Mouse (Mus musculus) ES-E14 (cell line): Measurements from ENCODE around the gene Serpina7. TPM values are rescaled to one million over a fixed set of nuclear protein-coding genes. Genes with fewer than 3 reads are reported as not detected.

Experiments
- DNase-seq: peaks from one replicate; pipeline ENCODE4 v3.0.0-alpha.2; 2013; ENCODE audit warnings: low read depth, low spot score
- H3K27ac ChIP-seq: 2 replicates; pipeline ENCODE4 v1.5.1; 2012; ENCODE audit warnings: low read depth, mild to moderate bottlenecking, low read length, moderate library complexity, mixed read lengths; ENCODE audit not compliant: poor library complexity, insufficient read depth, severe bottlenecking
- H3K36me3 ChIP-seq: 2 replicates; pipeline ENCODE4 v1.6.1; 2012; ENCODE audit warnings: mild to moderate bottlenecking, low read length, moderate library complexity, mixed read lengths; ENCODE audit not compliant: control insufficient read depth, poor library complexity, insufficient read depth, severe bottlenecking
- H3K4me1 ChIP-seq, 2 experiments: fragments of 150-350 bp in 1 of 2; sonication (generic) in 1 of 2; 2 replicates each; pipeline ENCODE4 v1.6.1; 2012; ENCODE audit warnings: low read length in 2 of 2, mild to moderate bottlenecking in 1 of 2, mixed read lengths in 1 of 2; ENCODE audit not compliant: control insufficient read depth in 2 of 2, insufficient read depth in 2 of 2, poor library complexity in 1 of 2
- H3K4me3 ChIP-seq, 2 experiments: fragments of 150-350 bp in 1 of 2; sonication (generic) in 1 of 2; 2 replicates each; pipeline ENCODE4 v1.5.1; 2012; ENCODE audit warnings: low read length in 2 of 2, low read depth in 1 of 2, mild to moderate bottlenecking in 1 of 2, mixed read lengths in 1 of 2; ENCODE audit not compliant: insufficient read depth in 1 of 2, poor library complexity in 1 of 2, severe bottlenecking in 1 of 2
- H3K9ac ChIP-seq: 2 replicates; pipeline ENCODE4 v1.6.1; 2012; ENCODE audit warnings: low read depth, mild to moderate bottlenecking, low read length, mixed read lengths; ENCODE audit not compliant: poor library complexity, insufficient read depth, severe bottlenecking
- H3K9me3 ChIP-seq: fragments of 150-350 bp; sonication (generic); 2 replicates; pipeline ENCODE4 v1.6.1; 2012; ENCODE audit warnings: low read depth, mild to moderate bottlenecking, low read length; ENCODE audit not compliant: control insufficient read depth, insufficient read depth
- CHD2 ChIP-seq: IDR thresholded peaks from 2 replicates; pipeline ENCODE4 v1.6.1; 2014; ENCODE audit warnings: mild to moderate bottlenecking, low read depth, low read length, inconsistent platforms
- HCFC1 ChIP-seq: IDR thresholded peaks from 2 replicates; pipeline ENCODE4 v1.6.1; 2012; ENCODE audit warnings: low read length, inconsistent platforms, borderline replicate concordance; ENCODE audit not compliant: insufficient read depth
- MAFK ChIP-seq: IDR thresholded peaks from 2 replicates; pipeline ENCODE4 v1.6.1; 2014; ENCODE audit warnings: mild to moderate bottlenecking, low read depth, low read length, inconsistent platforms; ENCODE audit not compliant: insufficient read depth
- ZC3H11A ChIP-seq: IDR thresholded peaks from 2 replicates; pipeline ENCODE4 v1.6.1; 2012; ENCODE audit warnings: low read depth, mild to moderate bottlenecking, inconsistent platforms, low read length, borderline replicate concordance
- ZNF384 ChIP-seq: IDR thresholded peaks from 2 replicates; pipeline ENCODE4 v1.6.1; 2012; ENCODE audit warnings: low read depth, low read length, inconsistent platforms
- in situ Hi-C, 2 experiments: fragments of 600-800 bp; cut with MboI; formaldehyde crosslinking; loops; one replicate each; pipeline ENCODE4 v1.15.1; 2025; ENCODE audit warnings: low sequenced_read_pairs in 2 of 2, inconsistent platforms in 1 of 2; ENCODE audit not compliant: unreplicated experiment in 2 of 2
- total RNA-seq: library from RNA; depleted of rRNA; stranded (reverse); fragments of 300-350 nt; gene quantifications from 2 replicates; pipeline ENCODE4 v1.2.3, GENCODE M21; 2012; rRNA removed

Gene Serpina7
- total RNA-seq, 1 experiment = 0.09 TPM

GRCm38 (mm10) chrX:139037666-139038065 is 47.4 kb downstream of the Serpina7 start:
- H3K4me3 ChIP-seq = no peak overlapping the region

More at GRCm38 (mm10) chrX:139037666-139038065, 47.4 kb downstream of the Serpina7 start:
- H3K36me3 ChIP-seq = no peaks in the 10 kb centered on the region
- no peaks in the 10 kb centered on the region for H3K4me1 ChIP-seq
- in situ Hi-C loops = no loop called here
- no peak overlapping the region for H3K9ac ChIP-seq
- TF ChIP-seq HCFC1 (no peak), CHD2 (no peak), ZNF384 (no peak), ZC3H11A (no peak), MAFK (no peak)
- H3K27ac ChIP-seq = no peak overlapping the region
- no peaks in the 10 kb centered on the region for H3K9me3 ChIP-seq
- DNase-seq = no peak

Other genes with a start within 250 kb of the Serpina7 start
- gene Nrk, start 170.8 kb downstream of the Serpina7 start, total RNA-seq = 1.6 and 6.9 TPM in 2 replicates
- gene 4930513O06Rik, start 1.0 kb upstream of the Serpina7 start, total RNA-seq = not detected in 2 replicates
- gene 4933428M09Rik, start 94.0 kb upstream of the Serpina7 start, total RNA-seq = not detected in 2 replicates
- gene Mum1l1, start 124.8 kb upstream of the Serpina7 start, total RNA-seq = 4.1 and 7.7 TPM in 2 replicates
- gene Trap1a, start 248.4 kb upstream of the Serpina7 start, total RNA-seq = 256 and 378 TPM in 2 replicates